ENCODE assay signal across 9 mouse cellular contexts in the genomic region with DNA sequence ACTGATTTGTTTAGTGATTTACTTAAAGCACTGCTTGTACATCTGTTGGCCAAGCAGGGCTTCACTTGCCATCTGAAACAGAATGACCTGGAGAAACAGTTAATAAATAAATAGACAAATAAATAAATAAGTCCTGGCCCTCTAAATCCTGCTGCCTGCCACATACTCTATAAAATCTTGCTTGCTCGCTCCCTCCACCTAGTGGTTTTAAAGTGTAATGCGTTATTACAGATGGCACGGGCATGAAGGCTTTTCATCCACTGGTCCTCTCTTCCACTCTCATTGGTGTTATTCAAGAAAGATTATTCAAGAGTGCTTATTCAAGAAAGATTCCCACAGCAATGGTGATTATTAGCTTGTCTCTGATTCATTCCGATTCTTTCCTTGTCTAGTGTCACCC. TPM values are rescaled to one million over a fixed set of nuclear protein-coding genes. Genes with fewer than 3 reads are reported as not detected.
DNase-seq lines count a peak whose midpoint lies in the region; ATAC-seq and TF ChIP-seq lines count a peak whose summit lies in the region.
"Had no signal": no experiment of that assay in that cellular context is flagged by ENCODE, and none has a peak within 500 bp of the region (broad histone marks: within the 10 kb centered on the region; RNA-seq: fewer than 3 reads in every experiment).

No protein-coding gene starts in this region.

- H3K27me3 ChIP-seq in kidney, adult 2 months (replicated peaks; ENCODE audit: control insufficient read depth, insufficient read depth, low read length): no peaks in the 10 kb centered on the region
- H3K27me3 ChIP-seq in kidney, embryonic 15.5 days: peaks cover 19% of the 10 kb centered on the region

- H3K9me3 ChIP-seq in kidney, embryonic 15.5 days (replicated peaks): no peaks in the 10 kb centered on the region
- no peaks in the 10 kb centered on the region for H3K9me3 ChIP-seq in ES-E14 (ENCODE audit: control insufficient read depth, insufficient read depth, low read depth, low read length)
- H3K9me3 ChIP-seq: limb, embryonic 15.5 days had no signal

- WGBS in kidney, adult 2 months: 17% methylated on average over 4 of the region's 4 CpGs
- WGBS in kidney, embryonic 15.5 days: 14% methylated on average over 4 of the region's 4 CpGs
- 10% methylated on average over 4 of the region's 4 CpGs for WGBS in large intestine, adult 2 months

- peak; percentile 45 for TF ChIP-seq CTCF in kidney, adult 2 months (conservative IDR thresholded peaks at IDR 0.05; ENCODE audit: insufficient read depth, insufficient read length, low read depth, low read length)

- ATAC-seq in kidney, embryonic 15.5 days (replicated peaks; ENCODE audit: low FRiP score): no peak

- in situ Hi-C loops in ES-E14 (cut with MboI; ENCODE audit: low sequenced_read_pairs in 2 of 2, unreplicated experiment in 2 of 2): no loop called here

- TF ChIP-seq POLR2A in kidney, adult 2 months (IDR thresholded peaks at IDR 0.05; ENCODE audit: low read depth, low read length): no peak

- peak; percentile 71 for DNase-seq in kidney, adult 2 months
- DNase-seq in A20 (ENCODE audit: low read depth, low spot score): peak; percentile 54
- DNase-seq in ES-E14 (ENCODE audit: low read depth, low spot score): peak; percentile 36
- DNase-seq in cerebellum, postnatal 25 days: peak; percentile 19 to 44
- DNase-seq in large intestine, adult 2 months (ENCODE audit: low read depth, low spot score): peak; percentile 11
- DNase-seq in thymus, postnatal 14 days: peak; percentile 59
- no peak for DNase-seq in yolk sac, embryonic 10.5 days (ENCODE audit: low spot score)

- H3K4me3 ChIP-seq in kidney, adult 2 months (ENCODE audit: insufficient read depth, low read depth, low read length): no peak overlapping the region
- no peak overlapping the region for H3K4me3 ChIP-seq in kidney, embryonic 15.5 days (replicated peaks)
- no peak overlapping the region for H3K4me3 ChIP-seq in ES-E14 (ENCODE audit: insufficient read depth in 1 of 2, low read depth in 1 of 2, low read length in 2 of 2, poor library complexity in 1 of 2, severe bottlenecking in 1 of 2)
- H3K4me3 ChIP-seq: limb, embryonic 15.5 days had no signal

- no peaks in the 10 kb centered on the region; the same call in 1 of the 2 replicates for H3K36me3 ChIP-seq in kidney, adult 2 months (ENCODE audit: control insufficient read depth, insufficient read depth, low read length)
- no peaks in the 10 kb centered on the region for H3K36me3 ChIP-seq in kidney, embryonic 15.5 days
- H3K36me3 ChIP-seq in ES-E14 (ENCODE audit: control insufficient read depth, insufficient read depth, low read length, poor library complexity, severe bottlenecking): no peaks in the 10 kb centered on the region
- H3K36me3 ChIP-seq: limb, embryonic 15.5 days had no signal

- no peak overlapping the region for H3K4me2 ChIP-seq in kidney, embryonic 15.5 days
- H3K4me2 ChIP-seq: limb, embryonic 15.5 days had no signal

- H3K4me1 ChIP-seq in kidney, adult 2 months (ENCODE audit: control insufficient read depth, insufficient read depth, low read length): no peaks in the 10 kb centered on the region; the same call in 1 of the 2 replicates
- no peaks in the 10 kb centered on the region for H3K4me1 ChIP-seq in kidney, embryonic 15.5 days
- H3K4me1 ChIP-seq in ES-E14 (ENCODE audit: control insufficient read depth in 2 of 2, insufficient read depth in 2 of 2, low read length in 2 of 2, poor library complexity in 1 of 2): peaks cover 1 to 3% of the 10 kb centered on the region in 2 experiments; a peak in 3 of 4 replicates
- H3K4me1 ChIP-seq: limb, embryonic 15.5 days had no signal

- no peak overlapping the region for H3K9ac ChIP-seq in kidney, embryonic 15.5 days
- H3K9ac ChIP-seq in ES-E14 (ENCODE audit: insufficient read depth, low read depth, low read length, poor library complexity, severe bottlenecking): no peak overlapping the region
- H3K9ac ChIP-seq: limb, embryonic 15.5 days had no signal

- H3K27ac ChIP-seq in kidney, adult 2 months (ENCODE audit: insufficient read depth, low read depth, low read length): no peak overlapping the region
- H3K27ac ChIP-seq in kidney, embryonic 15.5 days: no peak overlapping the region
- no peak overlapping the region for H3K27ac ChIP-seq in ES-E14 (ENCODE audit: insufficient read depth, low read depth, low read length, poor library complexity, severe bottlenecking)
- H3K27ac ChIP-seq: limb, embryonic 15.5 days had no signal

TF ChIP-seq in ES-E14, 5 proteins besides CTCF, POLR2A, EP300 and RAD21:
- no peak for TF ChIP-seq ZC3H11A (IDR thresholded peaks at IDR 0.05; ENCODE audit: borderline replicate concordance, low read depth, low read length)
- no peak for TF ChIP-seq HCFC1 (IDR thresholded peaks at IDR 0.05; ENCODE audit: borderline replicate concordance, insufficient read depth, low read length)
- no peak for TF ChIP-seq ZNF384 (IDR thresholded peaks at IDR 0.05; ENCODE audit: low read depth, low read length)
- no peak for TF ChIP-seq CHD2 (IDR thresholded peaks at IDR 0.05; ENCODE audit: low read depth, low read length)
- no peak for TF ChIP-seq MAFK (IDR thresholded peaks at IDR 0.05; ENCODE audit: insufficient read depth, low read depth, low read length)

RNA-seq across cellular contexts. Expression of a gene that starts 8.5 kb away (rescaled TPM):
- polyA plus RNA-seq in kidney, adult 2 months (2012; rRNA removed): 14.1 and 21.4 TPM in 2 replicates
- polyA plus RNA-seq in kidney, embryonic 15.5 days (2015; fragmentation: Nextera tagmentation; extraction: Ambion mirVana): 7.4 and 9.8 TPM in 2 replicates
- total RNA-seq in ES-E14 (2012; rRNA removed): 9.4 and 12.1 TPM in 2 replicates
- polyA plus RNA-seq in large intestine, adult 2 months (2012; rRNA removed): 1.4 and 2.6 TPM in 2 replicates

RNA-seq across cellular contexts. Expression of a gene that starts 32.0 kb away (rescaled TPM):
- 0.18 and 0.36 TPM in 2 replicates for polyA plus RNA-seq in kidney, adult 2 months (2012; rRNA removed)
- polyA plus RNA-seq in kidney, embryonic 15.5 days (2015; fragmentation: Nextera tagmentation; extraction: Ambion mirVana): 18.6 and 20.7 TPM in 2 replicates
- total RNA-seq in ES-E14 (2012; rRNA removed): 10.9 and 12.3 TPM in 2 replicates
- polyA plus RNA-seq in large intestine, adult 2 months (2012; rRNA removed): 1.5 and 3.7 TPM in 2 replicates

RNA-seq across cellular contexts. Expression of a gene that starts 49.3 kb away (rescaled TPM):
- 5.0 and 7.9 TPM in 2 replicates for polyA plus RNA-seq in kidney, adult 2 months (2012; rRNA removed)
- 6.0 and 7.1 TPM in 2 replicates for polyA plus RNA-seq in kidney, embryonic 15.5 days (2015; fragmentation: Nextera tagmentation; extraction: Ambion mirVana)
- total RNA-seq in ES-E14 (2012; rRNA removed): 2.3 and 3.6 TPM in 2 replicates
- polyA plus RNA-seq in large intestine, adult 2 months (2012; rRNA removed): 0.62 and 0.88 TPM in 2 replicates

RNA-seq across cellular contexts. Expression of a gene that starts 51.4 kb away (rescaled TPM):
- polyA plus RNA-seq in kidney, adult 2 months (2012; rRNA removed): 16.3 and 16.9 TPM in 2 replicates
- polyA plus RNA-seq in kidney, embryonic 15.5 days (2015; fragmentation: Nextera tagmentation; extraction: Ambion mirVana): 34.9 and 40.0 TPM in 2 replicates
- 61.5 and 97.9 TPM in 2 replicates for total RNA-seq in ES-E14 (2012; rRNA removed)
- 27.7 and 33.6 TPM in 2 replicates for polyA plus RNA-seq in large intestine, adult 2 months (2012; rRNA removed)
